Mouse (Mus musculus) megakaryocyte, embryonic 14.5 days (primary cell): ENCODE results near the gene Hoxb6.

Source experiments
- FLI1 ChIP-seq: IDR thresholded peaks from 2 replicates; pipeline ENCODE4 v1.6.1; 2012; ENCODE audit warnings: low read length, inconsistent platforms, mixed read lengths
- GATA1 ChIP-seq: IDR thresholded peaks from 3 replicates; pipeline ENCODE4 v1.6.1; 2012; ENCODE audit warnings: mixed read lengths, low read length, inconsistent platforms, borderline replicate concordance

DNA sequence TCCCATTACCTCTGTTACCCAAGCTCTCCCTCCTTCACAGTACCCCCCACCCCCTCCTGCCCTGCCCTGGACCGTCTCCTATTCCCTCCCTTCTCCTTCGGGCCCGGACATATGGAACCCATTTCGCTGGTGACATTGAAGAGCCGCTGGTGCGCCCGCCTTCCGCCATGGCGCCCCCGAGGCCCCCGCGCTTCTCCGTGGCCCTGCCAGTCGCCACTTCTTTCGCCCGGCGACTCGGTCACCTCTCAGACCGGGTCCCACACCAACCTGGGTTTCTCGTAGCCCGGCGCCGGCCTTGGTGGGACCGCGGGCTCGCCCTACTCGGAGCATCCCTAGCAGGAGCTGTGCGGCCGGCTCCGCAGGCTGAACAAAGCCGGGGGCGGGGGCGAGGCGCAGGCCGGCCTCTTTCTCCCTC is 40.3 kb downstream of the Hoxb6 start:
- TF ChIP-seq GATA1 (no peak), FLI1 (no peak)
